Mouse (Mus musculus) lung, adult 2 months (tissue): ENCODE measurements around the gene Acad10.

Experiments used
- CTCF ChIP-seq: fragments of 200-500 bp; IDR thresholded peaks from 2 replicates; pipeline ENCODE4 v1.5.1; 2011; ENCODE audit warnings: mild to moderate bottlenecking, low read length, control low read depth; ENCODE audit not compliant: insufficient read depth
- POLR2A ChIP-seq: fragments of 200-500 bp; IDR thresholded peaks from 2 replicates; pipeline ENCODE4 v1.6.1; 2011; ENCODE audit warnings: low read depth, mild to moderate bottlenecking, control low read depth, low read length, borderline replicate concordance; ENCODE audit errors: extremely low read depth

- TF ChIP-seq POLR2A (no peak), CTCF (no peak)
These were observed 44.4 kb upstream of the Acad10 start for GRCm38 (mm10) chr5:121704512-121705248.
